Mouse (Mus musculus): Measurements from ENCODE around the gene Spdye4a. TPM values are rescaled to one million over a fixed set of nuclear protein-coding genes. Genes with fewer than 3 reads are reported as not detected.

The Spdye4a gene
- polyA plus RNA-seq, 1 experiment = 0.02 TPM

DNA sequence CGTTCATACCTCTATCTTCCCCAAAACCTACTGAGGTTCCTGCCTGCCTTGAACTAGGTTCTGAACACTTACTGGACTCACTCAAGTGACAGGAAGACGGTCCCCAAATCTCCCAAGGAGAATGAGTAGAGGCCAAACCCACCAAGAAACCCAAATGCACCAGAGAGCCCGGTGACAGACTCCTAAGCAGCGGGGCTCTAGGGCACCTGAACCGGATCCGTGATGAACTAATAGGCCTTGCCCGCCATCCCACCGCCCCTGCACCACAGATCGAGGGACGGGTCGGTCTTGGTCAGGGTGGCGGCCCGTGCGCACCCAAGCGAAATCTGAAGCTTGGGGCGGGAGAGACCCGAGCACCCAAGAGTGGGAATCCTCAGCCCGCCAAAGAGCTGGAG is 26.1 kb upstream of the Spdye4a start:
- Histone ChIP-seq H3K36me3 (ENCODE audit: control insufficient read depth) (peaks cover 5% of the 10 kb centered on the region), H3K4me3 (replicated peaks) (no peak overlapping the region)

DNA sequence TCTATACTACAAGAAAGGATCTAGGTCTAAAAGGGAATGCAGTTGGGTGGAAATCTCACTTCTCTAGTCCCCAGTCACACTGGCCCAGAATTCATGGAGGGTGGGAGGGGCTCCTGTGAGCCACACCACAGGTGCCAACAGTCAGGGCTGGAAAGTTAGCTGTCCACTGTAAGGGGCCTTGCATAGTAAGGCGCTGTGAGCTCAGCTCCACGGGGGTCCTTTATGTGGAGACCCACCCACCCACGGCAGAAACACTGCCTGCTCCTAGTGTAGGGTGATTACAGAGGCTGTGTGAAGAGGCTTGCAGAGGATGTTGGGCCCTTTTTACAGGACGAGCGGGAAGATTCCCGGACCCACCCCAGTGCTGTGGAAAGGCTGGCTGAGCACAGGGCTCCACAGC is 25.3 kb upstream of the Spdye4a start:
- Histone ChIP-seq H3K4me1 (ENCODE audit: control insufficient read depth) (peaks cover 2% of the 10 kb centered on the region; the same call in 1 of the 2 replicates), H3K4me3 (replicated peaks) (no peak overlapping the region), H3K36me3 (ENCODE audit: control insufficient read depth) (peaks cover 8% of the 10 kb centered on the region), H3K9me3 (ENCODE audit: control insufficient read depth, low read length) (peaks cover 15% of the 10 kb centered on the region; the same call in 1 of the 2 replicates), H3K27me3 (ENCODE audit: control insufficient read depth) (peaks cover 62% of the 10 kb centered on the region)
- no peak for TF ChIP-seq TAL1 (IDR thresholded peaks at IDR 0.05; ENCODE audit: low read length)
- no peak for TF ChIP-seq GATA1 (IDR thresholded peaks at IDR 0.05; ENCODE audit: low read length)

More for the DNA sequence above, 26.1 kb upstream of the Spdye4a start:
- Histone ChIP-seq H3K27me3 (ENCODE audit: control insufficient read depth) (peaks cover 69% of the 10 kb centered on the region), H3K9me3 (ENCODE audit: control insufficient read depth, low read length) (peaks cover 15% of the 10 kb centered on the region; the same call in 1 of the 2 replicates), H3K4me1 (ENCODE audit: control insufficient read depth) (peaks cover 2% of the 10 kb centered on the region; the same call in 1 of the 2 replicates)
- TF ChIP-seq TAL1 (IDR thresholded peaks at IDR 0.05; ENCODE audit: low read length) (no peak), GATA1 (IDR thresholded peaks at IDR 0.05; ENCODE audit: low read length) (no peak)

DNA sequence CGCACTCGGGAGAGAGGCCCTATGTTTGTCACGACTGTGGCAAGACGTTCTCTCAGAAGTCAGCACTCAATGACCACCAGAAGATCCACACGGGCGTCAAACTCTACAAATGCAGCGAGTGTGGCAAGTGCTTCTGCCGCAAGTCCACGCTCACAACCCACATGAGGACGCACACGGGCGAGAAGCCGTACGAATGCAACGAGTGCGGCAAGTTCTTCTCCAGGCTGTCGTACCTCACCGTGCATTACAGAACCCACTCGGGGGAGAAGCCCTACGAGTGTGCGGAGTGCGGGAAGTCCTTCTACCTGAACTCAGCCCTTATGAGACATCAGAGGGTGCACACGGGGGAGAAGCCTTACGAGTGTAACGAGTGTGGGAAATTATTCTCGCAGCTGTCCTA is 18.2 kb upstream of the Spdye4a start:
- Histone ChIP-seq H3K36me3 (ENCODE audit: control insufficient read depth) (peaks cover 64% of the 10 kb centered on the region), H3K4me3 (replicated peaks) (no peak overlapping the region), H3K9me3 (ENCODE audit: control insufficient read depth, low read length) (peaks cover 11% of the 10 kb centered on the region), H3K4me1 (ENCODE audit: control insufficient read depth) (no peaks in the 10 kb centered on the region), H3K27me3 (ENCODE audit: control insufficient read depth) (no peaks in the 10 kb centered on the region)
- TF ChIP-seq GATA1 (IDR thresholded peaks at IDR 0.05; ENCODE audit: low read length) (no peak), TAL1 (IDR thresholded peaks at IDR 0.05; ENCODE audit: low read length) (no peak)

DNA sequence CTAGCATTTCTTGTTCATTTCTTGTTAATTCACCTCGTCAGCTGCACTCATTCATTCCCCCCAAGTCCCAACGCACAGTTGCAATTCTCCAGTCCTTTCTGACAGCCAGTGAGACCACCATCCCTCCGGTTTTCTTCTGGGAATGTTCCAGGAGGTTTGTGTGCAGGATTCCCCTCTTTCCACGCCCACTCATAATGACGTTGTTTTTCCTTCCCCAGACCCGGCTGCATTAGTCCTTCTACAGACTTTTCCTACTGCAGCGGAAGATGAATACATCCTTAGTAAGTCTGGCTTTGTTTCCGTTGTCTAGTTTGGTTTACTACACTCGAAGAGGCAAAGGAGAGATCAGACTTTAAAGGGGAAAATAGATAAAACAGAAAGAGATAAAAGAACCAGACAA is 9.3 kb upstream of the Spdye4a start:
- Histone ChIP-seq H3K4me3 (replicated peaks) (peak overlapping the region; percentile 69), H3K4me1 (ENCODE audit: control insufficient read depth) (peaks cover 18% of the 10 kb centered on the region), H3K9me3 (ENCODE audit: control insufficient read depth, low read length) (no peaks in the 10 kb centered on the region), H3K36me3 (ENCODE audit: control insufficient read depth) (peaks cover 15% of the 10 kb centered on the region), H3K27me3 (ENCODE audit: control insufficient read depth) (no peaks in the 10 kb centered on the region)
- TF ChIP-seq TAL1 (IDR thresholded peaks at IDR 0.05; ENCODE audit: low read length) = no peak
- TF ChIP-seq GATA1 (IDR thresholded peaks at IDR 0.05; ENCODE audit: low read length) = no peak

DNA sequence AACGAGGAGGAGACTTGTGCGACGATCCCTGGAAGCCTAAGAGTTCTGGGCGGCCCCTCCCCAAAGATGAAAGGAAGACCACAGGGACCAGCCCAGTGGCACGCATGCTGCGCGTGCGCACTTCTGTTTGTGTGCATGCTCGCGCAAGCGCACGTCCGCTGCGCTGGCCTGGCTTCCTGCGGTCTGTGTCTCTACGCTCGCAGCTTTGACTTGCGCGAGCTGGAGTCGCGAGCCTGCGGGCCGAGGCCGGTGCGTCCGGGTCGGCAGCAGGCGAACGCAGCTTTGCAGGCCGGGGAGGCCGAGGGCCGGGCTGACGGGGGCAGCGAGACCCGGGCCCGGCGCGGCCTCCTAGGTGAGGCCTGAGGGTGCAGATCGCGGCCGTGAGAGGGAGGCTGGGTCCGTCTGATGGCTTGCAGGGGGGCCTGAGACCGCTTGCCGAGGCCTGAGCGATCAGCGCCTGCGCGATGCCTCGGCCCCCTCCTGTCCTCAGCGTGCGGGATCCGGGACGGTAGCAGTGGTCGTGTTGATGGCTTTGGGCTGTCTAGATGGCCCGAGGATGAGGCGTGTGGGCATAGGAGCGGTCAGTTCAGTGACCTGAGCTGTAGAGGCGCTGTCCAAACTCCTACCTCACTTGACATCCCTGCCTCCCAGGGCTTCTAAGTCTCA is 8.5 kb upstream of the Spdye4a start, which contains the start of gene Zfp12:
TSS of gene Zfp12 (plus strand) at position 136 of the 666 bp plus-strand sequence.
- Histone ChIP-seq H3K9me3 (ENCODE audit: control insufficient read depth, low read length) (no peaks in the 10 kb centered on the region), H3K27me3 (ENCODE audit: control insufficient read depth) (no peaks in the 10 kb centered on the region), H3K4me1 (ENCODE audit: control insufficient read depth) (peaks cover 18% of the 10 kb centered on the region), H3K36me3 (ENCODE audit: control insufficient read depth) (peaks cover 7% of the 10 kb centered on the region), H3K4me3 (replicated peaks) (peak within 1 kb of the TSS; percentile 69)
- no peak for TF ChIP-seq TAL1 (IDR thresholded peaks at IDR 0.05; ENCODE audit: low read length)

DNA sequence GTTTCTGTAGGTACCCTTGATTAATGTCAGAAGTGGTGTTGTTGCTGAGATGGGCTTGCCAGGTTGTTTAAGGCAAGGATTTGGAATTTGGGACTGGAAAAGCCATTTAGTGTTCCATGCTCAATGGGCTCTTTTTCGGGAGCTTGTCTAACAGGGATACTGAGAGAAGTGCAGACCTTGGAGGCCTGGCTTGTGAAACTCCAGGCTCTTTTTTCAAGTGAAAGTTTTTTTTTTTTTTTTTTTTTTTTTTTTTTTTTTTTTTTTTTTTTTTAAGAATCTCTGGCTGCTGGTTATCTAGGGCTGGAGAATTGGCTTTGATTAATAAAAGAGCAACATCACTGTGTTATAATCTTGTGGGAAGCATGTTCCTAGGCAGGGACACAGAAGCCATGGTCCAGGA is 4.4 kb downstream of the Spdye4a start:
- TF ChIP-seq TAL1 (IDR thresholded peaks at IDR 0.05; ENCODE audit: low read length) = no peak
- TF ChIP-seq GATA1 (IDR thresholded peaks at IDR 0.05; ENCODE audit: low read length) = no peak
- H3K36me3 ChIP-seq (ENCODE audit: control insufficient read depth) = no peaks in the 10 kb centered on the region
- no peaks in the 10 kb centered on the region for H3K4me1 ChIP-seq (ENCODE audit: control insufficient read depth)
- no peaks in the 10 kb centered on the region for H3K9me3 ChIP-seq (ENCODE audit: control insufficient read depth, low read length)
- no peaks in the 10 kb centered on the region for H3K27me3 ChIP-seq (ENCODE audit: control insufficient read depth)
- no peak overlapping the region for H3K4me3 ChIP-seq (replicated peaks)

DNA sequence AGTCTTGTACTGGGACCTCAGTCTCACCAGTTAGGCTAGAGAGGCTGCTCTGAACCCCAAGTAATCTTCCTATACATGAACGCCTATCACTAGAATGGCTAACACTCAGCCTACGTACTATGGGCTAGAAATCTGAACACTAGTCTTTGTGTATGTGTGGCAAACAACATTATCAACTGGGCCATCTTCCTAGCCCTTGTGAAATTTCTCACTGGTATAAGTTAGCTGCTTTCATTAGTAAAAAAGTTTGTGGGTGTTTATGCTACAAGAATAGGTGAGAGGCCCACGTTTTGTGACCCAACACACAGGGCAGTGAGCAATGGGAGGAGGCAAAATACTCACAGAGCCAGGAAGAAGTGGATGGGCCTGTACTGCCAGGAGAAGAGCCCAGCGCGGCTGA is 5.7 kb downstream of the Spdye4a start:
- Histone ChIP-seq H3K4me3 (replicated peaks) (no peak overlapping the region), H3K4me1 (ENCODE audit: control insufficient read depth) (no peaks in the 10 kb centered on the region), H3K27me3 (ENCODE audit: control insufficient read depth) (no peaks in the 10 kb centered on the region), H3K9me3 (ENCODE audit: control insufficient read depth, low read length) (no peaks in the 10 kb centered on the region), H3K36me3 (ENCODE audit: control insufficient read depth) (no peaks in the 10 kb centered on the region)
- no peak for TF ChIP-seq GATA1 (IDR thresholded peaks at IDR 0.05; ENCODE audit: low read length)
- TF ChIP-seq TAL1 (IDR thresholded peaks at IDR 0.05; ENCODE audit: low read length) = no peak

DNA sequence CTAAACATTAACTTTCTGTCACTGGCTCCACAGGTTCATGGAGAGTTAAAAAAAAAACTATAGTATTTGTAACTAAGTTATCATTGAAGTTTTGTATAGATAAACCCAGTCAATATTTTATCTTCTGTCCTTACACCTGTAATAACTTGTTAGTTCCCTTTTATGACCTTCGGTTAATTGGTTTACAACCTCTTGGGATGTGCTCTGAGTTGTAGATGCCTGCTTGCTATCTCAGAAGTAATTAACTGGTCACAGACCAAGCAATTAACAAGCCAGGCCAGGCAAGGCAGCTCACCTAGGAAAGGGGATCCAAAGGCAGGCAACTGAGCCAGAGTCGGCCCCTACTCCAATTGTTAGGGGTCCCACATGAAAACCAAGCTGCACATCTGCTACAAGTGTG is 12.9 kb downstream of the Spdye4a start:
- Histone ChIP-seq H3K9me3 (ENCODE audit: control insufficient read depth, low read length) (peaks cover 2% of the 10 kb centered on the region), H3K27me3 (ENCODE audit: control insufficient read depth) (no peaks in the 10 kb centered on the region), H3K4me1 (ENCODE audit: control insufficient read depth) (no peaks in the 10 kb centered on the region), H3K4me3 (replicated peaks) (no peak overlapping the region), H3K36me3 (ENCODE audit: control insufficient read depth) (no peaks in the 10 kb centered on the region)
- no peak for TF ChIP-seq TAL1 (IDR thresholded peaks at IDR 0.05; ENCODE audit: low read length)
- no peak for TF ChIP-seq GATA1 (IDR thresholded peaks at IDR 0.05; ENCODE audit: low read length)

DNA sequence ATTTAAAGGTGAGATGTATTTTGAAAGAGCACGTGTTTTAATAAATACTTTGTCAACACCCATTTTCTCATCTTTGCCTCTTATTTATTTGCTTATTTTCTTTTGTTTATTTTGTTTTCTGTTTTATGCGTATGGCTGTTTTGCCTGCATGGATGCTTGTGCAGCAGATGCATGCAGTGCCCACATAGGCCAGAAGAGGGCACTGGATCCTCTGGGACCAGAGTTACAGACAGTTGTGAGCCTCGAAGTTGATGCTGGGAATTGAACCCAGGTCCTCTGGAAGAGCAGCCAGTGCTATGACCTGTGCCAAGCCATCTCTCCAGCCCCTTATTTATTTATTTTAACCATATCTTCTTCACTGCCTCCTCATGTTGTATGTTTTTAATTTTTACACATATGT is 21.7 kb downstream of the Spdye4a start:
- TF ChIP-seq TAL1 (IDR thresholded peaks at IDR 0.05; ENCODE audit: low read length) (no peak), GATA1 (IDR thresholded peaks at IDR 0.05; ENCODE audit: low read length) (no peak)
- H3K4me1 ChIP-seq (ENCODE audit: control insufficient read depth) = no peaks in the 10 kb centered on the region
- no peaks in the 10 kb centered on the region for H3K36me3 ChIP-seq (ENCODE audit: control insufficient read depth)
- no peaks in the 10 kb centered on the region for H3K27me3 ChIP-seq (ENCODE audit: control insufficient read depth)
- no peak overlapping the region for H3K4me3 ChIP-seq (replicated peaks)
- peaks cover 15% of the 10 kb centered on the region for H3K9me3 ChIP-seq (ENCODE audit: control insufficient read depth, low read length)

DNA sequence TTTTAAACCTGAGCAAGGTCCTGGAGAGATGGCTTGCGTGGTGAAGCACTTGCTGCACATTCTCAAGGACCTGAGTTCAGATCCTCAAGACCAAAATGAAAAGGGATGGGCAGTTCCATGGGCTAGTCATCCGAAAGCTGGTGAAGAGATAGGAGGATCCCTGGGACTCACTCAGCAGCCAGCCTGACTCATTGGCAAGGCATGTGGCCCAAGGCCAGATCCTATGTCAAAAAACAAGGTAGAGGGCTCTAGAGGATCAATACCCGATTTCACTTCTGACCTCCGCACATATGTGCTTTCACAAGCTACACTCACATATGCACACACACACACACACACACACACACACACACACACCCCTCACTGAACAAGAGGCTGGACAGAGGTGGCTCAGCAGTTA is 30.2 kb downstream of the Spdye4a start:
- Histone ChIP-seq H3K4me3 (replicated peaks) (no peak overlapping the region), H3K4me1 (ENCODE audit: control insufficient read depth) (no peaks in the 10 kb centered on the region), H3K36me3 (ENCODE audit: control insufficient read depth) (no peaks in the 10 kb centered on the region), H3K27me3 (ENCODE audit: control insufficient read depth) (no peaks in the 10 kb centered on the region), H3K9me3 (ENCODE audit: control insufficient read depth, low read length) (peaks cover 9% of the 10 kb centered on the region)
- TF ChIP-seq TAL1 (IDR thresholded peaks at IDR 0.05; ENCODE audit: low read length) = no peak
- no peak for TF ChIP-seq GATA1 (IDR thresholded peaks at IDR 0.05; ENCODE audit: low read length)

All from erythroblast, embryonic 14.5 days (primary cell).